Mouse (Mus musculus): ENCODE results near the gene Vwc2l.

DNA sequence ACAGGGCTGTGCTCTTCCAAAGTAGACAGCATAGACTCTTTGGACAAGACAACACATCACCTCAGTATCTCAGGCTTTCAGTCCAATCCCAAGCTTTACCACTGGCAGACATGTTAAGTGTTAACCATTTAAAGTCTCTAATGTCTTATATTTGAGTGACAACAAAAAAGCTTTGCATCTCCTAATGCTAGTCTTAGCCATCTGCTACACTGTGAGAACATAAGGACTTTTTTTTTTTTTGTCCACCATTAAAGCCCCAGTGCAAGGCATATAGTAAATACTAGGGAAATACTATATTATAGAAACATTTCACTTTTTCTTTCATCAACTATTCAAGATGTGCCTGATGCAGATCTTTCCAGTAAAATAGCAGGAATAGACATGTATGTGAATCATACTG lies 119.8 kb downstream of the Vwc2l start:
- TF ChIP-seq CTCF (IDR thresholded peaks at IDR 0.05; ENCODE audit: borderline replicate concordance, insufficient read depth, low read length) = no peak
- TF ChIP-seq POLR2A (IDR thresholded peaks at IDR 0.05; ENCODE audit: low read depth, low read length) = no peak

All from embryonic fibroblast, embryonic 13.5 days (primary cell).